Mouse (Mus musculus): ENCODE measurements around the gene Fhod1. TPM values are rescaled to one million over a fixed set of nuclear protein-coding genes. Genes with fewer than 3 reads are reported as not detected.

Gene Fhod1
- total and polyA plus RNA-seq, 2 experiments = 1.7 to 7.8 TPM

DNA sequence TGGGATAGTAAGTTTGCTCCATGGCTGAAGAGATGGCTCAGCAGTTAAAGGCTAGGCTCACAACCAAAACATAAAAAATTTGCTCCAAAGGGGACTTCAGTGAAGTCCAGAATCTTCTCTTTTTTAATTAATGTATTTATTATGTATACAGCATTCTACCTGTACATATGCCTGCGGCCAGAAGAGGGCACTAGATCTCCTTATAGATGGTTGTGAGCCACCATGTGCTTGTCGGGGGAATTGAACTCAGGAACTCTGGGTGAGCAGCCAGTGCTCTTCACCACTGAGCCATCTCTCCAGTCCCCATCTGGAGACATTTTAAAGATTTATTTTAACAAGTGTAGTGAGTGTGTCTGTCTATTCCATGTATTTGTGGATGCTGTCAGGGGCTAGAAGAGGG, 19.4 kb upstream of the Fhod1 start:
- Histone ChIP-seq H3K27me3 (ENCODE audit: control insufficient read depth, insufficient read depth, low read length) (no peaks in the 10 kb centered on the region), H3K27ac (replicated peaks; ENCODE audit: insufficient read depth, low read depth, low read length) (no peak overlapping the region), H3K9ac (ENCODE audit: low read depth, low read length) (no peak overlapping the region), H3K79me2 (ENCODE audit: control insufficient read depth, insufficient read depth, low read length) (no peaks in the 10 kb centered on the region), H3K36me3 (ENCODE audit: control insufficient read depth, insufficient read depth, low read length) (no peaks in the 10 kb centered on the region), H3K4me1 (ENCODE audit: control insufficient read depth, insufficient read depth, low read length) (no peaks in the 10 kb centered on the region), H3K4me3 (ENCODE audit: insufficient read depth, low read depth, low read length) (no peak overlapping the region)
- 77% methylated on average over 2 of the region's 2 CpGs for WGBS
- no peak for DNase-seq (ENCODE audit: extremely low read depth, low read depth, low spot score)
- TF ChIP-seq CTCF (IDR thresholded peaks at IDR 0.05; ENCODE audit: low read depth, low read length) (peak; percentile 21; the same call in 1 of the 2 replicates), POLR2A (IDR thresholded peaks at IDR 0.05; ENCODE audit: extremely low read depth, insufficient read depth, low read length) (no peak)

DNA sequence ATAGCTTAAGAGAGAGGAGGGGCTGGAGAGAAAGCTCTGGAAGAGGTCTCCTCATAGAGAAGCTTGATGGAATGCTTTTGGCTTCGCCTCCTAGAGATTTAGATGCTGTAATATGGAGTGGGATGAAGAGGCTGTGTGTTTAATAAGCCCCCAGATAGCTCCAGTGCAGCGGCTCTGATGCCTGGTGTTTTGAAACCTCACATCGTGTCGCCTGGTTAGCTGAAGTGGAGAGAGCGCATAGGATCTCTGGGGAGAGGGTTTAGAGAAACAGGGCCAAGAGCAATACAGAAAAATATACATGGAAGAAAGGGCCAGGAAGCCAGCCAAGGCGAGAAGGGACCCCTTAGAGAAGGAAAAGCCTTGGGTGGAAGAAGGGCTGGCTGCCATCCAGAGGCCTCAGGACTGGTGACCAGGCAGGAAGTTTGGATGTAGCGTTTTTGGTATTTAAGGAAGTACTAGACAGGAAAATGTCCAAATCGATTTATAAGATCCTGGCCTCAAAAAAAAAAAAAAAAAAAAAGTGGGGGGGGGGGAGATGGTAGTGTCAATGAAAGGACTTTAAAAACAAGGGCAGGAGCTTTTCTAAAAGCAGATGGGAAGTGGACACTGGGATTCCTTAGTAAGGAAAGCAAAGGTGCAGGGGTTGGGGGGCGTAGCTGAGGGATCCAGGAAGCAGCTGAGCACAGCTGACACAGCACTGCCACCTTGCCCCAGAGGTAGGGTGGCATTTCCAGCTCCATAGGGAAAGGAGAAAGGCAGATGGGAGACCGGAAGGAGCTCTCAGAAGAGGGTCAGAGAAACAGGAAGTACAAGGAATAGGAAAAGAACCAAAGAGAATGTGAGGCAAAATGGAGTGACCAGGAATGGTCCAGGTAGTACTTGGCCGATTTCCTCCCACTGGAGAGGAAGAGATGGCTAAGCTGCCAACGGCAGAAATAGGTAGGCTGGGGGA, 14.3 kb upstream of the Fhod1 start:
- no peaks in the 10 kb centered on the region for H3K79me2 ChIP-seq (ENCODE audit: control insufficient read depth, insufficient read depth, low read length)
- H3K4me3 ChIP-seq (ENCODE audit: insufficient read depth, low read depth, low read length) = no peak overlapping the region
- TF ChIP-seq POLR2A (IDR thresholded peaks at IDR 0.05; ENCODE audit: extremely low read depth, insufficient read depth, low read length) = no peak
- no peak overlapping the region for H3K27ac ChIP-seq (replicated peaks; ENCODE audit: insufficient read depth, low read depth, low read length)
- no peak overlapping the region for H3K9ac ChIP-seq (ENCODE audit: low read depth, low read length)
- H3K36me3 ChIP-seq (ENCODE audit: control insufficient read depth, insufficient read depth, low read length) = no peaks in the 10 kb centered on the region
- H3K27me3 ChIP-seq (ENCODE audit: control insufficient read depth, insufficient read depth, low read length) = no peaks in the 10 kb centered on the region
- DNase-seq (ENCODE audit: extremely low read depth, low read depth, low spot score) = no peak
- 66% methylated on average over 12 of the region's 12 CpGs for WGBS
- H3K4me1 ChIP-seq (ENCODE audit: control insufficient read depth, insufficient read depth, low read length) = no peaks in the 10 kb centered on the region

DNA sequence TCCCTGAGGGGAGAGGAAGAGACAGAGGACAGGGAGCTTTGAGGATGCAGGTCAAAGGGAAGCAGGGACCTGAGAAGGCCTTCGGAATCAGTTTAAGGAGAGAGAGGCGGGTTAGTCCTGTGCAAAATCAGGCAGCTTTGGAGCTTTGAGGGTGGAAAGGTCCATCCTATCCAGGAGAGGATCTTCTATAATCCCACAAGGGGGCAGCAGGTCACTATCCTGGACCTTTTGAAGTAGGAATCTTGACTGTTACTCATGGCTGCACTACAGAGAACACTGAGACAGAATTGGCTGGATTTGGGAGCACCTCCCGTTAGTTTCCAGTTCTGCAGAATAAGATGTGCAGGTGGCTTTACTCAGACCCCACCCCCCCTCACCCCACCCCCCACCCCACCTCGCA, 11.9 kb upstream of the Fhod1 start:
- 49% methylated on average over 4 of the region's 4 CpGs for WGBS
- Histone ChIP-seq H3K27me3 (ENCODE audit: control insufficient read depth, insufficient read depth, low read length) (no peaks in the 10 kb centered on the region), H3K4me3 (ENCODE audit: insufficient read depth, low read depth, low read length) (no peak overlapping the region), H3K27ac (replicated peaks; ENCODE audit: insufficient read depth, low read depth, low read length) (no peak overlapping the region), H3K79me2 (ENCODE audit: control insufficient read depth, insufficient read depth, low read length) (no peaks in the 10 kb centered on the region), H3K36me3 (ENCODE audit: control insufficient read depth, insufficient read depth, low read length) (no peaks in the 10 kb centered on the region), H3K9ac (ENCODE audit: low read depth, low read length) (no peak overlapping the region), H3K4me1 (ENCODE audit: control insufficient read depth, insufficient read depth, low read length) (no peaks in the 10 kb centered on the region)
- DNase-seq (ENCODE audit: extremely low read depth, low read depth, low spot score) = no peak
- TF ChIP-seq CTCF (IDR thresholded peaks at IDR 0.05; ENCODE audit: low read depth, low read length) (no peak), POLR2A (IDR thresholded peaks at IDR 0.05; ENCODE audit: extremely low read depth, insufficient read depth, low read length) (no peak)

DNA sequence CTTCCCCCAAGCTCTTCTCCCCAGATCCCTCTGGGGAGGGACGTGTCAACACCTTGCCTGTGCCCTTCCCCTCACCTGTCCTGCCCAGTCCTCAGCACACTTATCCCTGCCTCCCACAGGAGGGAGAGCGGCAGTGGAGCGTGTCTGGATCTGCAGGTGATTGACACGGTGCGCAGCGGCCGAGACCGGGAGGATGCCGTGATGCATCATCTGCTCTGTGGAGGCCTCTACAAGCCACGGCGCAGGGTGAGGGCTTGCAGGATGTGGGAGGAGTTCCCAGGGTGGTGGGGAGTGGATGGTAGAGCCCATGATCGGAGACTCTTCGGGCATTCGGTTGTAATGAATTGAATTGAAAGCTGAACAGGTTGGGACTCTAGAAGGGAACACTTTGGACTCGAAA, 11.5 kb upstream of the Fhod1 start:
- Histone ChIP-seq H3K4me3 (ENCODE audit: insufficient read depth, low read depth, low read length) (no peak overlapping the region), H3K9ac (ENCODE audit: low read depth, low read length) (no peak overlapping the region), H3K27me3 (ENCODE audit: control insufficient read depth, insufficient read depth, low read length) (no peaks in the 10 kb centered on the region), H3K36me3 (ENCODE audit: control insufficient read depth, insufficient read depth, low read length) (no peaks in the 10 kb centered on the region), H3K27ac (replicated peaks; ENCODE audit: insufficient read depth, low read depth, low read length) (no peak overlapping the region), H3K79me2 (ENCODE audit: control insufficient read depth, insufficient read depth, low read length) (no peaks in the 10 kb centered on the region), H3K4me1 (ENCODE audit: control insufficient read depth, insufficient read depth, low read length) (no peaks in the 10 kb centered on the region)
- WGBS = 69% methylated on average over 15 of the region's 15 CpGs
- no peak for DNase-seq (ENCODE audit: extremely low read depth, low read depth, low spot score)
- TF ChIP-seq POLR2A (IDR thresholded peaks at IDR 0.05; ENCODE audit: extremely low read depth, insufficient read depth, low read length) (no peak), CTCF (IDR thresholded peaks at IDR 0.05; ENCODE audit: low read depth, low read length) (no peak)

DNA sequence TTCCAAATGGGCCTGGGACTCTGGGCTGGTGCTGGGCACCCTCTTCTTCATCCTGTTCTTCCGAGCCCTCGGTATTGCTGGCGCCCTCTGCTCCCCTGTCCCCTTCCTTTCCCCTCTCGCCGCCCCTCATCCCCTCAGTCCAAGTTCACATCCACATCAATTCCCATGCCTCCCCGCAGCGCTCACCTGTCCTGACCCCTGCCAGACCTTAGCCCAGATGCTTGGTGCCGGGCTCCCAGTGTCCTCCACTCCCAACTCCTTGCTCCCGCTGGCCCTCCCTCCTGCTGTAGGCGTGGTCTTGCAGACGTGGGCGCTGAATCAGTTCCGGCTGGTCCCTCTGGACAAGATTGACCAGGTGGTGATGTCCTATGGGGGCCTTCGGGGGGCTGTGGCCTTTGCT, 8.9 kb upstream of the Fhod1 start:
- TF ChIP-seq POLR2A (IDR thresholded peaks at IDR 0.05; ENCODE audit: extremely low read depth, insufficient read depth, low read length) (no peak), CTCF (IDR thresholded peaks at IDR 0.05; ENCODE audit: low read depth, low read length) (no peak)
- Histone ChIP-seq H3K79me2 (ENCODE audit: control insufficient read depth, insufficient read depth, low read length) (no peaks in the 10 kb centered on the region), H3K27ac (replicated peaks; ENCODE audit: insufficient read depth, low read depth, low read length) (no peak overlapping the region), H3K4me1 (ENCODE audit: control insufficient read depth, insufficient read depth, low read length) (no peaks in the 10 kb centered on the region), H3K4me3 (ENCODE audit: insufficient read depth, low read depth, low read length) (no peak overlapping the region), H3K9ac (ENCODE audit: low read depth, low read length) (no peak overlapping the region), H3K27me3 (ENCODE audit: control insufficient read depth, insufficient read depth, low read length) (no peaks in the 10 kb centered on the region), H3K36me3 (ENCODE audit: control insufficient read depth, insufficient read depth, low read length) (no peaks in the 10 kb centered on the region)
- WGBS = 77% methylated on average over 14 of the region's 14 CpGs
- no peak for DNase-seq (ENCODE audit: extremely low read depth, low read depth, low spot score)

Data from liver, adult 2 months (tissue).